In the genomic region with DNA sequence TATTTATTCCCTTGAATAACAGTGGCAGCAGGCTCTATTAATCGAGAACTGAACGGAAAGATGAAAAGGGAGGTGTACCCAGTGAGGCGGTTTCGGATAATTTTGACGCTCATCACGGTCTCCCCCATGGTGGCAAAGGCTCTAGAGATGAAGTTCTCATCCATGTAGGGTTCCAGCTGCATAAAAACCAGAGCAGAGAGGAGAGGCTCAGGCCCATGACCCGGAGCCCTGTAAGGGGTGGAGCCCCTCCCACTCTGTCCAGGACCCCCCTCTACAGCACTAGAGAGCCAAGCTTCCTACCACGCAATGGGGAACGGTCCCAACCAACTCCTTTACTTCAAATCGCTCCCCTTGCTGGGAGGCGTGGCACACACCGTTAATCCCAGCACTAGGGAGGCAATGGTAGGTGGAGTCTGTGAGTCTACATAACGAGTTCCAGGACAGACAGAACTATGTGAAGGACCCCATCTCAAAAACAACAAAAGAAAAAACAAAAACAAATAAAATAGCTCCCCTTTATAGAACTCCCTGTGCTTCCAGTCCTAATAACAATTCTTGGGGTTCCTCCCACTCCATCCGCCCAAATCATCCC, we compare ENCODE assay signal across 8 mouse cellular contexts. TPM values are rescaled to one million over a fixed set of nuclear protein-coding genes. Genes with fewer than 3 reads are reported as not detected.
A peak's percentile ranks its signal among the peaks of the same experiment; 100 is the strongest.
DNase-seq lines count a peak whose midpoint lies in the region; ATAC-seq and TF ChIP-seq lines count a peak whose summit lies in the region.

No protein-coding gene starts in this region.

- intact Hi-C loops in left cerebral cortex, postnatal 14 days (cut with DNase I) = no loop called here

- no peaks in the 10 kb centered on the region for H3K9me3 ChIP-seq in embryonic facial prominence, embryonic 11.5 days (replicated peaks; ENCODE audit: control insufficient read depth, low read length)
- no peaks in the 10 kb centered on the region for H3K9me3 ChIP-seq in intestine, embryonic 15.5 days
- H3K9me3 ChIP-seq in neural tube, embryonic 13.5 days = no peaks in the 10 kb centered on the region

- peak overlapping the region; percentile 89 for H3K9ac ChIP-seq in embryonic facial prominence, embryonic 11.5 days (replicated peaks; ENCODE audit: low read length)
- peak overlapping the region; percentile 98 for H3K9ac ChIP-seq in intestine, embryonic 15.5 days
- H3K9ac ChIP-seq in neural tube, embryonic 13.5 days = peak overlapping the region; percentile 91

- H3K36me3 ChIP-seq in embryonic facial prominence, embryonic 11.5 days (replicated peaks; ENCODE audit: control insufficient read depth, insufficient read depth, low read depth, low read length) = peaks cover 9% of the 10 kb centered on the region
- H3K36me3 ChIP-seq in intestine, embryonic 15.5 days = peaks cover 14% of the 10 kb centered on the region
- H3K36me3 ChIP-seq in neural tube, embryonic 13.5 days = peaks cover 43% of the 10 kb centered on the region

- peak overlapping the region; percentile 54 for H3K4me3 ChIP-seq in lung, adult 2 months (replicated peaks; ENCODE audit: extremely low read depth, low read depth, low read length)
- H3K4me3 ChIP-seq in embryonic facial prominence, embryonic 11.5 days (ENCODE audit: low read depth, low read length) = peak overlapping the region; percentile 79
- peak overlapping the region; percentile 88 for H3K4me3 ChIP-seq in intestine, embryonic 15.5 days (replicated peaks)
- peak overlapping the region; percentile 78 for H3K4me3 ChIP-seq in neural tube, embryonic 13.5 days

- TF ChIP-seq POLR2A in lung, adult 2 months (IDR thresholded peaks at IDR 0.05; ENCODE audit: borderline replicate concordance, extremely low read depth, low read depth, low read length) = no peak

- no peak for TF ChIP-seq CTCF in lung, adult 2 months (IDR thresholded peaks at IDR 0.05; ENCODE audit: insufficient read depth, low read length)

- H3K27me3 ChIP-seq in embryonic facial prominence, embryonic 11.5 days (ENCODE audit: control insufficient read depth, insufficient read depth, low read length) = no peaks in the 10 kb centered on the region
- H3K27me3 ChIP-seq in intestine, embryonic 15.5 days (replicated peaks) = no peaks in the 10 kb centered on the region
- no peaks in the 10 kb centered on the region for H3K27me3 ChIP-seq in neural tube, embryonic 13.5 days

- H3K4me2 ChIP-seq in embryonic facial prominence, embryonic 11.5 days (ENCODE audit: low read depth, low read length) = peak overlapping the region; percentile 45
- H3K4me2 ChIP-seq in intestine, embryonic 15.5 days (replicated peaks) = peak overlapping the region; percentile 65
- H3K4me2 ChIP-seq in neural tube, embryonic 13.5 days = peak overlapping the region; percentile 85

- DNase-seq in lung, adult 2 months = no peak
- no peak for DNase-seq in lung, postnatal 10 days
- DNase-seq in embryonic facial prominence, embryonic 11.5 days (ENCODE audit: low spot score) = no peak
- DNase-seq in layer of hippocampus, adult 9-11 months = no peak
- no peak for DNase-seq in left cerebral cortex, postnatal 14 days (ENCODE audit: low spot score in 2 of 2)

- WGBS in lung, adult 2 months = 60% methylated on average over 14 of the region's 14 CpGs
- WGBS in embryonic facial prominence, embryonic 11.5 days = 47% methylated on average over 14 of the region's 14 CpGs
- WGBS in intestine, embryonic 15.5 days = 46% methylated on average over 14 of the region's 14 CpGs
- WGBS in neural tube, embryonic 13.5 days = 51% methylated on average over 14 of the region's 14 CpGs

- H3K27ac ChIP-seq in embryonic facial prominence, embryonic 11.5 days (replicated peaks; ENCODE audit: low read depth, low read length) = no peak overlapping the region
- no peak overlapping the region for H3K27ac ChIP-seq in intestine, embryonic 15.5 days
- H3K27ac ChIP-seq in neural tube, embryonic 13.5 days (replicated peaks) = peak overlapping the region; percentile 85; the same call in 1 of the 2 replicates

- no peak for ATAC-seq in embryonic facial prominence, embryonic 11.5 days (replicated peaks; ENCODE audit: insufficient number of reproducible peaks, low FRiP score, low TSS enrichment, low read depth)
- ATAC-seq in intestine, embryonic 15.5 days = 0 out of 2 replicates have a peak, but pooled peaks have one; percentile 2
- no peak for ATAC-seq in neural tube, embryonic 13.5 days (ENCODE audit: low read depth)
- no peak for ATAC-seq in erythroid progenitor cell, adult 5-6 weeks (replicated peaks; ENCODE audit: low FRiP score, poor library complexity, severe bottlenecking)

- peaks cover 6% of the 10 kb centered on the region for H3K4me1 ChIP-seq in lung, adult 2 months (ENCODE audit: control insufficient read depth, insufficient read depth, low read length)
- no peaks in the 10 kb centered on the region for H3K4me1 ChIP-seq in embryonic facial prominence, embryonic 11.5 days (ENCODE audit: control insufficient read depth, insufficient read depth, low read length)
- peaks cover 6% of the 10 kb centered on the region for H3K4me1 ChIP-seq in intestine, embryonic 15.5 days (replicated peaks)
- H3K4me1 ChIP-seq in neural tube, embryonic 13.5 days (replicated peaks) = peaks cover 18% of the 10 kb centered on the region

RNA-seq across cellular contexts. Expression of gene Trnau1ap, which starts 0.9 kb away (rescaled TPM):
- 16.4 and 17.8 TPM in 2 replicates for polyA plus RNA-seq in lung, adult 2 months (2012; rRNA removed)
- 76.6 and 79.7 TPM in 2 replicates for polyA plus RNA-seq in embryonic facial prominence, embryonic 11.5 days (2014; fragmentation: Nextera tagmentation; extraction: Ambion mirVana)
- polyA plus RNA-seq in intestine, embryonic 15.5 days (2015; fragmentation: Nextera tagmentation; extraction: Ambion mirVana) = 74.5 and 82.9 TPM in 2 replicates
- 77.5 and 81.3 TPM in 2 replicates for polyA plus RNA-seq in neural tube, embryonic 13.5 days (2015; fragmentation: Nextera tagmentation; extraction: Ambion mirVana)
- total RNA-seq in left cerebral cortex, postnatal 14 days (2021) = 10 to 100 TPM; 20.1 to 22.1 TPM
- total RNA-seq in erythroid progenitor cell, adult 5-6 weeks (2015; ENCODE audit: low replicate concordance) = 13.0 and 18.0 TPM in 2 replicates
- total RNA-seq in erythroid progenitor cell, adult 5-6 weeks (2017; ENCODE audit: low replicate concordance) = 8.9 and 14.1 TPM in 2 replicates

RNA-seq across cellular contexts. Expression of gene Rcc1, which starts 24.9 kb away (rescaled TPM):
- 3.9 and 5.3 TPM in 2 replicates for polyA plus RNA-seq in lung, adult 2 months (2012; rRNA removed)
- 60.6 and 61.5 TPM in 2 replicates for polyA plus RNA-seq in embryonic facial prominence, embryonic 11.5 days (2014; fragmentation: Nextera tagmentation; extraction: Ambion mirVana)
- 90.5 and 90.9 TPM in 2 replicates for polyA plus RNA-seq in intestine, embryonic 15.5 days (2015; fragmentation: Nextera tagmentation; extraction: Ambion mirVana)
- polyA plus RNA-seq in neural tube, embryonic 13.5 days (2015; fragmentation: Nextera tagmentation; extraction: Ambion mirVana) = 35.6 and 36.1 TPM in 2 replicates
- total RNA-seq in left cerebral cortex, postnatal 14 days (2021) = 10 to 100 TPM; 13.8 to 14.0 TPM
- 27.0 and 42.3 TPM in 2 replicates for total RNA-seq in erythroid progenitor cell, adult 5-6 weeks (2015; ENCODE audit: low replicate concordance)
- 36.5 and 47.0 TPM in 2 replicates for total RNA-seq in erythroid progenitor cell, adult 5-6 weeks (2017; ENCODE audit: low replicate concordance)

RNA-seq across cellular contexts. Expression of gene Rab42, which starts 25.3 kb away (rescaled TPM):
- polyA plus RNA-seq in lung, adult 2 months (2012; rRNA removed) = 1.9 and 2.0 TPM in 2 replicates
- polyA plus RNA-seq in embryonic facial prominence, embryonic 11.5 days (2014; fragmentation: Nextera tagmentation; extraction: Ambion mirVana) = 0.67 and 2.2 TPM in 2 replicates
- 3.6 and 3.9 TPM in 2 replicates for polyA plus RNA-seq in intestine, embryonic 15.5 days (2015; fragmentation: Nextera tagmentation; extraction: Ambion mirVana)
- 1.1 and 1.7 TPM in 2 replicates for polyA plus RNA-seq in neural tube, embryonic 13.5 days (2015; fragmentation: Nextera tagmentation; extraction: Ambion mirVana)
- 1 to 10 TPM in 1 of 2 experiments, under 1 TPM in 1; 0.61 to 1.3 TPM for total RNA-seq in left cerebral cortex, postnatal 14 days (2021)
- total RNA-seq in erythroid progenitor cell, adult 5-6 weeks (2015; ENCODE audit: low replicate concordance) = not detected in 2 replicates
- total RNA-seq in erythroid progenitor cell, adult 5-6 weeks (2017; ENCODE audit: low replicate concordance) = not detected in 2 replicates

RNA-seq across cellular contexts. Expression of gene Taf12, which starts 54.3 kb away (rescaled TPM):
- 5.0 and 10.3 TPM in 2 replicates for polyA plus RNA-seq in lung, adult 2 months (2012; rRNA removed)
- 60.5 and 64.6 TPM in 2 replicates for polyA plus RNA-seq in embryonic facial prominence, embryonic 11.5 days (2014; fragmentation: Nextera tagmentation; extraction: Ambion mirVana)
- polyA plus RNA-seq in intestine, embryonic 15.5 days (2015; fragmentation: Nextera tagmentation; extraction: Ambion mirVana) = 37.7 and 39.8 TPM in 2 replicates
- 43.2 and 45.3 TPM in 2 replicates for polyA plus RNA-seq in neural tube, embryonic 13.5 days (2015; fragmentation: Nextera tagmentation; extraction: Ambion mirVana)
- 10 to 100 TPM; 16.9 to 18.3 TPM for total RNA-seq in left cerebral cortex, postnatal 14 days (2021)
- total RNA-seq in erythroid progenitor cell, adult 5-6 weeks (2015; ENCODE audit: low replicate concordance) = 19.3 and 30.6 TPM in 2 replicates
- total RNA-seq in erythroid progenitor cell, adult 5-6 weeks (2017; ENCODE audit: low replicate concordance) = 14.9 and 38.3 TPM in 2 replicates
